Mouse (Mus musculus): ENCODE results near the gene Dop1b. TPM values are rescaled to one million over a fixed set of nuclear protein-coding genes. Genes with fewer than 3 reads are reported as not detected.
"Not testable (repeated sequence)": the region's sequence is repeated elsewhere in the genome, so short reads cannot be mapped to it uniquely, and the experiment has no call there.

Gene Dop1b
- polyA plus RNA-seq, 1 experiment from 2014 or later = 30.1 TPM

GRCm38 (mm10) chr16:93817371-93817770, 105.7 kb downstream of the Dop1b start:
- H3K4me1 ChIP-seq (ENCODE audit: insufficient read depth, low read length) = peaks cover 30% of the 10 kb centered on the region
- no peak overlapping the region for H3K9ac ChIP-seq (replicated peaks; ENCODE audit: low read length)
- H3K36me3 ChIP-seq (ENCODE audit: insufficient read depth, low read length) = peaks cover 2% of the 10 kb centered on the region; the same call in 1 of the 2 replicates
- no peak overlapping the region for H3K4me2 ChIP-seq (replicated peaks; ENCODE audit: low read depth, low read length)
- no peaks in the 10 kb centered on the region for H3K27me3 ChIP-seq (ENCODE audit: insufficient read depth, low read length)
- H3K27ac ChIP-seq (ENCODE audit: low read length) = no peak overlapping the region; the same call in 1 of the 2 replicates
- 53% methylated on average over 5 of the region's 5 CpGs for WGBS
- ATAC-seq (ENCODE audit: low FRiP score, low TSS enrichment) = no peak
- peaks cover 7% of the 10 kb centered on the region for H3K9me3 ChIP-seq (ENCODE audit: low read length)
- H3K4me3 ChIP-seq (ENCODE audit: low read length) = no peak overlapping the region

DNA sequence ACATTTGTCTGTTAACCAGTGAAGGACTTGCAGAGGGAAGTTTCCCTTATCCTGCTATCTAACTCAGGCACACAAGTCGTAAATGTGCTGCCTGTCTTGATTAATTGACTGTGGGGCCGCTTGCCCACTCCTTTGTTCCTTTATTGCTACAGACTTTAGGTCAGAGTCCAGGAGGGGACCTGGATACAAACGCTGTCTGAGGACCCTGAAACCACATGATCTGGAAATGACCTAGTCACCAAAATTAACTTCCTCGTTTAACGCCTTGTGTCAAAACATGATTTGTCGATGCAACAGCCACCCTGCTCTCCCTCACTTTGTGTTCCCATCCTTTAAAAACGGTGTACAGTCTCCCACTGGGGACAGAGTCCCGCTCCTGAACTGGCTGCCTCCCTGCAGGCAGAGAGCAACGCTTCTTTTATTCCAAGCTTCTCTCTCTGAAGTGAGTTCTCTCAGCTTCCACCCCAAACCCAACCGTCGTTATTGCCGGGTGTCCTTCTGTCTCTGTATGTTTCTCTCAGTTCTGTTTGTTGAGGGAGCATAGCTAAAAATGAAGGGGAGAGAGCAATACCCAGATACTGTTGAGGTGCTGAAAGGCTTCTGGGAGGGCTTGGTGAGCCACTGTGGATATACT, 107.1 kb downstream of the Dop1b start:
- Histone ChIP-seq H3K4me2 (replicated peaks; ENCODE audit: low read depth, low read length) (peak overlapping the region; percentile 29), H3K27me3 (ENCODE audit: insufficient read depth, low read length) (no peaks in the 10 kb centered on the region), H3K4me3 (ENCODE audit: low read length) (no peak overlapping the region), H3K27ac (ENCODE audit: low read length) (peak overlapping the region; percentile 26; the same call in 1 of the 2 replicates), H3K9ac (replicated peaks; ENCODE audit: low read length) (no peak overlapping the region; the same call in 1 of the 2 replicates), H3K4me1 (ENCODE audit: insufficient read depth, low read length) (peaks cover 30% of the 10 kb centered on the region), H3K9me3 (ENCODE audit: low read length) (peaks cover 14% of the 10 kb centered on the region), H3K36me3 (ENCODE audit: insufficient read depth, low read length) (no peaks in the 10 kb centered on the region)
- 0 out of 2 replicates have a peak, but pooled peaks have one; percentile 41 for ATAC-seq (ENCODE audit: low FRiP score, low TSS enrichment)
- WGBS = 2% methylated on average over 12 of the region's 12 CpGs

GRCm38 (mm10) chr16:93819325-93819696, 107.6 kb downstream of the Dop1b start:
- no peak overlapping the region for H3K4me3 ChIP-seq (ENCODE audit: low read length)
- no peak overlapping the region for H3K27ac ChIP-seq (ENCODE audit: low read length)
- H3K4me1 ChIP-seq (ENCODE audit: insufficient read depth, low read length) = peaks cover 30% of the 10 kb centered on the region
- ATAC-seq (ENCODE audit: low FRiP score, low TSS enrichment) = no peak
- H3K36me3 ChIP-seq (ENCODE audit: insufficient read depth, low read length) = no peaks in the 10 kb centered on the region
- peak overlapping the region; percentile 29; the same call in 1 of the 2 replicates for H3K4me2 ChIP-seq (replicated peaks; ENCODE audit: low read depth, low read length)
- H3K9ac ChIP-seq (replicated peaks; ENCODE audit: low read length) = no peak overlapping the region; the same call in 1 of the 2 replicates
- H3K9me3 ChIP-seq (ENCODE audit: low read length) = peaks cover 19% of the 10 kb centered on the region
- H3K27me3 ChIP-seq (ENCODE audit: insufficient read depth, low read length) = no peaks in the 10 kb centered on the region
- 44% methylated on average over 4 of the region's 4 CpGs for WGBS

- Histone ChIP-seq H3K4me1 (ENCODE audit: insufficient read depth, low read length) (peaks cover 30% of the 10 kb centered on the region), H3K36me3 (ENCODE audit: insufficient read depth, low read length) (no peaks in the 10 kb centered on the region), H3K9ac (replicated peaks; ENCODE audit: low read length) (no peak overlapping the region), H3K4me3 (ENCODE audit: low read length) (no peak overlapping the region), H3K27me3 (ENCODE audit: insufficient read depth, low read length) (no peaks in the 10 kb centered on the region), H3K9me3 (ENCODE audit: low read length) (peaks cover 22% of the 10 kb centered on the region), H3K27ac (ENCODE audit: low read length) (no peak overlapping the region), H3K4me2 (replicated peaks; ENCODE audit: low read depth, low read length) (no peak overlapping the region)
- ATAC-seq (ENCODE audit: low FRiP score, low TSS enrichment) = no peak
- WGBS = 89% methylated on average over 1 of the region's 1 CpGs
Observed at GRCm38 (mm10) chr16:93820040-93820439, 108.3 kb downstream of the Dop1b start.

DNA sequence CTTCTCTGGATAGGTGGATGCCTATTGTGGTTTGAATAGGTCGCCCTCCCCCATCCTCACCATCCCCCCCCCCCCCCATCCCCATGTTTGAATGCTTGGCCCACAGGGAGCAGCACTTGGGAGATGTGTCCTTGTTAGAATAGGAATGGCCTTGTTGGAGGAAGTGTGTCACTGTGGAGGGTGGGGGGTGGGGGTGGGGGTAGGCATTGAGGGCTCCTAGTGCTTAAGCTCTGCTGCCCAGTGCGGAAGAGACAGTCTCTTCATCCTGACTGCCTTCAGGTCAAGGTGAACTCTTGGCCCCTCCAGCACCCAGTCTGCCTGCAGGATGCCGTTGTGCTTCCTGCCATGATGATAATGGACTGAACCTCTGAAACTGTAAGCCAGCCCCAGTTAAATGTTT, 110.0 kb downstream of the Dop1b start:
- Histone ChIP-seq H3K9me3 (ENCODE audit: low read length) (peaks cover 22% of the 10 kb centered on the region), H3K27me3 (ENCODE audit: insufficient read depth, low read length) (no peaks in the 10 kb centered on the region), H3K9ac (replicated peaks; ENCODE audit: low read length) (no peak overlapping the region), H3K36me3 (ENCODE audit: insufficient read depth, low read length) (no peaks in the 10 kb centered on the region), H3K4me2 (replicated peaks; ENCODE audit: low read depth, low read length) (no peak overlapping the region), H3K4me1 (ENCODE audit: insufficient read depth, low read length) (peaks cover 19% of the 10 kb centered on the region), H3K27ac (ENCODE audit: low read length) (no peak overlapping the region), H3K4me3 (ENCODE audit: low read length) (no peak overlapping the region)
- no peak for ATAC-seq (ENCODE audit: low FRiP score, low TSS enrichment)
- WGBS = 92% methylated on average over 3 of the region's 3 CpGs

GRCm38 (mm10) chr16:93822433-93823225, 110.9 kb downstream of the Dop1b start:
- H3K9me3 ChIP-seq (ENCODE audit: low read length) = peaks cover 22% of the 10 kb centered on the region
- not testable (repeated sequence) for H3K4me2 ChIP-seq (replicated peaks; ENCODE audit: low read depth, low read length); H3K27ac ChIP-seq (ENCODE audit: low read length); H3K36me3 ChIP-seq (ENCODE audit: insufficient read depth, low read length); H3K27me3 ChIP-seq (ENCODE audit: insufficient read depth, low read length); ATAC-seq (ENCODE audit: low FRiP score, low TSS enrichment); H3K9ac ChIP-seq (replicated peaks; ENCODE audit: low read length); H3K4me3 ChIP-seq (ENCODE audit: low read length)
- peaks cover 16% of the 10 kb centered on the region for H3K4me1 ChIP-seq (ENCODE audit: insufficient read depth, low read length)
- 85% methylated on average over 4 of the region's 8 CpGs for WGBS

DNA sequence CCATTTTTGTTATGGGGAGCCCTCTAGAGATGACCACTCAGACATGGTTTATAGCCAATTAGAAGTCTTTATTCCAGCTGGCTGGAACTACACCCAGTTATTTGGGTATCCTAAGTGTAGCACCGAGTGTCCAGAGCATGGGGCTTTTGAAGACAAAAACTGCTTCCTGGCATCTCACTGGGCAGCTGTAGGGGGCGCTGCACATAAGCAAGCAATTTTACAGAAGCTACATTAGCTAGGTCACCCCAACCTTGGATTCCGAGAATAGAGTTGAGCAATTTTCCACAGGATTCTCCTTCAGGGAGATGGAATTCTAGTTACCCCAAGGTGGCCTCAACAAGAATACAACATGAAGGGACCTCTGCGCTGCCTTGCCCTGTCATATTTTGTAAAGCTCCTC, 113.1 kb downstream of the Dop1b start:
- Histone ChIP-seq H3K27ac (ENCODE audit: low read length) (no peak overlapping the region), H3K9me3 (ENCODE audit: low read length) (peaks cover 27% of the 10 kb centered on the region), H3K4me1 (ENCODE audit: insufficient read depth, low read length) (no peaks in the 10 kb centered on the region), H3K27me3 (ENCODE audit: insufficient read depth, low read length) (no peaks in the 10 kb centered on the region), H3K4me3 (ENCODE audit: low read length) (no peak overlapping the region), H3K4me2 (replicated peaks; ENCODE audit: low read depth, low read length) (no peak overlapping the region), H3K9ac (replicated peaks; ENCODE audit: low read length) (no peak overlapping the region), H3K36me3 (ENCODE audit: insufficient read depth, low read length) (no peaks in the 10 kb centered on the region)
- 91% methylated on average over 4 of the region's 4 CpGs for WGBS
- ATAC-seq (ENCODE audit: low FRiP score, low TSS enrichment) = no peak

- Histone ChIP-seq H3K36me3 (ENCODE audit: insufficient read depth, low read length) (no peaks in the 10 kb centered on the region), H3K4me3 (ENCODE audit: low read length) (no peak overlapping the region), H3K27me3 (ENCODE audit: insufficient read depth, low read length) (no peaks in the 10 kb centered on the region), H3K4me2 (replicated peaks; ENCODE audit: low read depth, low read length) (no peak overlapping the region), H3K9me3 (ENCODE audit: low read length) (peaks cover 27% of the 10 kb centered on the region), H3K27ac (ENCODE audit: low read length) (no peak overlapping the region), H3K4me1 (ENCODE audit: insufficient read depth, low read length) (peaks cover 5% of the 10 kb centered on the region), H3K9ac (replicated peaks; ENCODE audit: low read length) (no peak overlapping the region)
- ATAC-seq (ENCODE audit: low FRiP score, low TSS enrichment) = no peak
- WGBS = 87% methylated on average over 4 of the region's 4 CpGs
Observed at GRCm38 (mm10) chr16:93825463-93825862, 113.8 kb downstream of the Dop1b start.

DNA sequence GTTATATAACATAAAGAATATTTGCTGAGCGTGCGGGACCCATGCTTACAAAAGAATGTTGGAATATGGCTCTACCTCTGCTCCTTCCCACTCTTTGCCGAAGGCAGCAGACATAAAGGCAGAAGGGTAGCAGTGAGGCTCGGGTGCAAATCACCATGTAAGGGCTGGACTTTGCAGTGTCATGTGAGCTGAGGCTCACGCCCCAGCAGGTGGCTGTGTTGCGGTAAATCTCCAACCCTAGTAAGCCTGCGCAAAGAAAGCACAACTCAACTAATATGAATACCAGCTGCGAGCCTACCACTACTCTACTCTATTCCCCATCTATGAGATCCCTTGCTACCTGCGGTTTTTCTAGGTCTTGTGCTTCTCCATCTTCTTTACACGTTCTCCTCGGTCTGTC, 114.3 kb downstream of the Dop1b start:
- H3K27ac ChIP-seq (ENCODE audit: low read length) = no peak overlapping the region
- H3K4me3 ChIP-seq (ENCODE audit: low read length) = no peak overlapping the region
- H3K36me3 ChIP-seq (ENCODE audit: insufficient read depth, low read length) = no peaks in the 10 kb centered on the region
- no peak for ATAC-seq (ENCODE audit: low FRiP score, low TSS enrichment)
- 76% methylated on average over 11 of the region's 11 CpGs for WGBS
- peaks cover 11% of the 10 kb centered on the region for H3K4me1 ChIP-seq (ENCODE audit: insufficient read depth, low read length)
- no peaks in the 10 kb centered on the region for H3K27me3 ChIP-seq (ENCODE audit: insufficient read depth, low read length)
- H3K9me3 ChIP-seq (ENCODE audit: low read length) = peaks cover 27% of the 10 kb centered on the region
- no peak overlapping the region for H3K4me2 ChIP-seq (replicated peaks; ENCODE audit: low read depth, low read length)
- no peak overlapping the region for H3K9ac ChIP-seq (replicated peaks; ENCODE audit: low read length)

DNA sequence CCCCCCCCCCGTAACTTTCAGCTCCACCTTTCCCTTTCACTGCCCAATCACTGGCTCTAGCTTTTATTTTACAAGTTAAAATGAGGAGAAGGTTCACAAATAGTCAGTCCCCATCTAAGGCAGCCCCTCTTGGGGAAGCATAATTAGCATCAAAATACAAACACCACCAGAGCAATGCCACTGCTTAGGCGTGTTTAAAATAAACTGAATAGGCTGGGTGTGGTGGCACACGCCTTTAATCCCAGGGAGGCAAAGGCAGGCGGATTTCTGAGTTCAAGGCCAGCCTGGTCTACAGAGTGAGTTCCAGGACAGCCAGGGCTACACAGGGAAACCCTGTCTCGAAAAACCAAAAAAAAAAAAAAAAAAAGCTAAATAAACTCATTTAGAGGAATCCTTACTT, 114.8 kb downstream of the Dop1b start:
- WGBS = 68% methylated on average over 5 of the region's 5 CpGs

More for the DNA sequence above, 114.8 kb downstream of the Dop1b start:
- Histone ChIP-seq H3K9me3 (ENCODE audit: low read length) (peaks cover 27% of the 10 kb centered on the region), H3K4me1 (ENCODE audit: insufficient read depth, low read length) (peaks cover 11% of the 10 kb centered on the region)
- H3K4me2 ChIP-seq (replicated peaks; ENCODE audit: low read depth, low read length); H3K27ac ChIP-seq (ENCODE audit: low read length); H3K27me3 ChIP-seq (ENCODE audit: insufficient read depth, low read length); H3K36me3 ChIP-seq (ENCODE audit: insufficient read depth, low read length); H3K4me3 ChIP-seq (ENCODE audit: low read length); ATAC-seq (ENCODE audit: low FRiP score, low TSS enrichment); H3K9ac ChIP-seq (replicated peaks; ENCODE audit: low read length): not testable (repeated sequence)
